ENCODE assay signal across 8 mouse cellular contexts in genomic region chr14:55853621-55854285, GRCm38 (mm10). TPM values are rescaled to one million over a fixed set of nuclear protein-coding genes. Genes with fewer than 3 reads are reported as not detected.
DNase-seq lines count a peak whose midpoint lies in the region; ATAC-seq lines count a peak whose summit lies in the region.

TSS of gene Nynrin (plus strand) at chr14:55854010.

- peak within 1 kb of the TSS; percentile 80 for H3K4me2 ChIP-seq in heart, embryonic 11.5 days
- H3K4me2 ChIP-seq in kidney, embryonic 16.5 days (replicated peaks; ENCODE audit: low read depth, low read length): peak within 1 kb of the TSS; percentile 88

- H3K9ac ChIP-seq in heart, embryonic 11.5 days (ENCODE audit: low read depth, low read length): peak within 1 kb of the TSS; percentile 93
- peak within 1 kb of the TSS; percentile 69 for H3K9ac ChIP-seq in kidney, embryonic 16.5 days (replicated peaks; ENCODE audit: low read length)

- H3K4me3 ChIP-seq in embryonic facial prominence, embryonic 10.5 days: peak within 1 kb of the TSS; percentile 82
- H3K4me3 ChIP-seq in heart, embryonic 11.5 days (ENCODE audit: low read depth, low read length): peak within 1 kb of the TSS; percentile 73
- H3K4me3 ChIP-seq in kidney, embryonic 16.5 days (ENCODE audit: low read length): peak within 1 kb of the TSS; percentile 71

- WGBS in embryonic facial prominence, embryonic 10.5 days: 1% methylated on average over 32 of the region's 33 CpGs
- 1% methylated on average over 32 of the region's 33 CpGs for WGBS in heart, embryonic 11.5 days (ENCODE audit: insufficient replicate concordance)
- 2% methylated on average over 22 of the region's 33 CpGs for WGBS in kidney, embryonic 16.5 days

- H3K4me1 ChIP-seq in embryonic facial prominence, embryonic 10.5 days: peaks cover 71% of the 10 kb centered on the region
- H3K4me1 ChIP-seq in heart, embryonic 11.5 days (ENCODE audit: control insufficient read depth, insufficient read depth, low read length): peaks cover 40% of the 10 kb centered on the region
- peaks cover 44% of the 10 kb centered on the region for H3K4me1 ChIP-seq in kidney, embryonic 16.5 days (ENCODE audit: insufficient read depth, low read length)

- peak; percentile 13 to 14 for DNase-seq in spleen, postnatal 36 days (ENCODE audit: low spot score in 2 of 2)
- no peak for DNase-seq in spleen, adult 12 weeks (ENCODE audit: low spot score)
- DNase-seq in embryonic facial prominence, embryonic 10.5 days (ENCODE audit: low spot score): peak; percentile 95
- peak; percentile 74 for DNase-seq in lung, postnatal 25 days (ENCODE audit: low spot score)
- DNase-seq in retina, postnatal 1 day: peak; percentile 91

- peak within 1 kb of the TSS; percentile 95 for H3K27ac ChIP-seq in embryonic facial prominence, embryonic 10.5 days (replicated peaks)
- H3K27ac ChIP-seq in heart, embryonic 11.5 days (ENCODE audit: low read depth, low read length): peak within 1 kb of the TSS; percentile 97
- peak within 1 kb of the TSS; percentile 96 for H3K27ac ChIP-seq in kidney, embryonic 16.5 days (ENCODE audit: low read length)

- H3K36me3 ChIP-seq in embryonic facial prominence, embryonic 10.5 days (replicated peaks): peaks cover 17% of the 10 kb centered on the region
- H3K36me3 ChIP-seq in heart, embryonic 11.5 days (ENCODE audit: control insufficient read depth, insufficient read depth, low read length): no peaks in the 10 kb centered on the region
- 0 out of 2 replicates have a peak, but pooled peaks cover 3% of the 10 kb centered on the region for H3K36me3 ChIP-seq in kidney, embryonic 16.5 days (ENCODE audit: insufficient read depth, low read length)

- peak; percentile 86 for ATAC-seq in heart, embryonic 11.5 days (replicated peaks; ENCODE audit: insufficient number of reproducible peaks, low FRiP score, low TSS enrichment)
- peak; percentile 93 for ATAC-seq in kidney, embryonic 16.5 days (ENCODE audit: low FRiP score, low TSS enrichment)
- no peak for ATAC-seq in inflammation-experienced regulatory T-cells, adult 6 months

- H3K9me3 ChIP-seq in embryonic facial prominence, embryonic 10.5 days: no peaks in the 10 kb centered on the region
- no peaks in the 10 kb centered on the region for H3K9me3 ChIP-seq in heart, embryonic 11.5 days (replicated peaks; ENCODE audit: control insufficient read depth, low read length)
- H3K9me3 ChIP-seq in kidney, embryonic 16.5 days (ENCODE audit: low read length): no peaks in the 10 kb centered on the region

- no peaks in the 10 kb centered on the region for H3K27me3 ChIP-seq in embryonic facial prominence, embryonic 10.5 days (replicated peaks; ENCODE audit: low read depth, poor library complexity, severe bottlenecking)
- H3K27me3 ChIP-seq in heart, embryonic 11.5 days (ENCODE audit: control insufficient read depth, insufficient read depth, low read length): no peaks in the 10 kb centered on the region
- H3K27me3 ChIP-seq in kidney, embryonic 16.5 days (ENCODE audit: insufficient read depth, low read length): no peaks in the 10 kb centered on the region

RNA-seq across cellular contexts. Expression of gene Nynrin, which starts in this region (rescaled TPM):
- polyA plus RNA-seq in embryonic facial prominence, embryonic 10.5 days (2016; fragmentation: Nextera tagmentation; extraction: Ambion mirVana): 36.0 and 38.1 TPM in 2 replicates
- polyA plus RNA-seq in heart, embryonic 11.5 days (2014; fragmentation: Nextera tagmentation; extraction: Ambion mirVana): 12.5 and 20.3 TPM in 2 replicates
- 22.5 and 25.1 TPM in 2 replicates for polyA plus RNA-seq in kidney, embryonic 16.5 days (2015; fragmentation: Nextera tagmentation; extraction: Ambion mirVana)
- polyA plus RNA-seq in inflammation-experienced regulatory T-cells, adult 6 months (2017; shearing (Covaris generic)): under 1 TPM in 1 of 3 experiments, not detected in 2; 0.04 TPM

Comparison
In these comparisons a context has a peak if more than half of its experiments do, and no peak if none do; other contexts are left out.
1. RNA of gene Nynrin (polyA plus RNA-seq): 36.0 to 38.1 TPM in embryonic facial prominence, embryonic 10.5 days, 22.5 to 25.1 TPM in kidney, embryonic 16.5 days and 12.5 to 20.3 TPM in heart, embryonic 11.5 days; 0.04 TPM in inflammation-experienced regulatory T-cells, adult 6 months; every median in the first group is over 10 times any median in the second.
2. Peak in every context shown above with its lines, with median percentiles within 50 percentile points of each other: H3K27ac ChIP-seq and H3K4me3 ChIP-seq.